ENCODE assay signal across 10 mouse cellular contexts in genomic region chr6:23014988-23015613, GRCm38 (mm10).
"Had no signal": no experiment of that assay in that cellular context is flagged by ENCODE, and none has a peak within 500 bp of the region (broad histone marks: within the 10 kb centered on the region; RNA-seq: fewer than 3 reads in every experiment).

No protein-coding gene starts in this region.

- H3K9ac ChIP-seq: kidney, embryonic 15.5 days; limb, embryonic 13.5 days; liver, embryonic 14.5 days; midbrain, embryonic 12.5 days had no signal

- H3K4me1 ChIP-seq: kidney, embryonic 15.5 days; limb, embryonic 13.5 days had no signal

- H3K9me3 ChIP-seq: kidney, embryonic 15.5 days; limb, embryonic 13.5 days; midbrain, embryonic 12.5 days had no signal

- H3K27me3 ChIP-seq: kidney, embryonic 15.5 days; limb, embryonic 13.5 days; midbrain, embryonic 12.5 days had no signal

- H3K27ac ChIP-seq: kidney, embryonic 15.5 days; limb, embryonic 13.5 days; liver, embryonic 14.5 days; midbrain, embryonic 12.5 days had no signal

- H3K36me3 ChIP-seq: kidney, embryonic 15.5 days; limb, embryonic 13.5 days had no signal

- H3K4me2 ChIP-seq: kidney, embryonic 15.5 days; limb, embryonic 13.5 days; midbrain, embryonic 12.5 days had no signal

- H3K4me3 ChIP-seq: kidney, embryonic 15.5 days; limb, embryonic 13.5 days; midbrain, embryonic 12.5 days; myocyte had no signal

- DNase-seq: kidney, postnatal 14 days; left cerebral cortex, postnatal 4 days; lung, adult 18-20 months; right cerebral cortex, postnatal 14 days; thymus, postnatal 36 days had no signal
